Mouse (Mus musculus): ENCODE measurements around the gene Hist1h3b. TPM values are rescaled to one million over a fixed set of nuclear protein-coding genes. Genes with fewer than 3 reads are reported as not detected.
"Not testable (repeated sequence)": the region's sequence is repeated elsewhere in the genome, so short reads cannot be mapped to it uniquely, and the experiment has no call there.

Gene Hist1h3b
- polyA plus RNA-seq, 1 experiment from 2014 or later = 14.4 TPM

- H3K36me3 ChIP-seq (ENCODE audit: control insufficient read depth, insufficient read depth) = no peaks in the 10 kb centered on the region
- no peaks in the 10 kb centered on the region for H3K9me3 ChIP-seq (replicated peaks; ENCODE audit: control insufficient read depth, low read length)
- 23% methylated on average over 5 of the region's 5 CpGs for WGBS (ENCODE audit: insufficient replicate concordance)
- H3K27ac ChIP-seq (ENCODE audit: low read length) = no peak overlapping the region
- no peak overlapping the region for H3K4me3 ChIP-seq (ENCODE audit: low read depth, low read length)
- H3K4me1 ChIP-seq (ENCODE audit: control insufficient read depth, low read depth, low read length) = peaks cover under 1% of the 10 kb centered on the region; the same call in 1 of the 2 replicates
- no peak for ATAC-seq (ENCODE audit: low read depth)
- no peaks in the 10 kb centered on the region for H3K27me3 ChIP-seq (ENCODE audit: control insufficient read depth, insufficient read depth, low read depth, low read length)
- no peak overlapping the region for H3K9ac ChIP-seq (ENCODE audit: low read depth, low read length)
- no peak overlapping the region for H3K4me2 ChIP-seq (ENCODE audit: low read depth, low read length)
Measured at GRCm38 (mm10) chr13:23716261-23717042, 35.6 kb upstream of the Hist1h3b start.

- Histone ChIP-seq H3K27ac (ENCODE audit: low read length) (no peak overlapping the region), H3K9ac (ENCODE audit: low read depth, low read length) (no peak overlapping the region), H3K4me2 (ENCODE audit: low read depth, low read length) (no peak overlapping the region), H3K4me3 (ENCODE audit: low read depth, low read length) (no peak overlapping the region), H3K4me1 (ENCODE audit: control insufficient read depth, low read depth, low read length) (no peaks in the 10 kb centered on the region), H3K36me3 (ENCODE audit: control insufficient read depth, insufficient read depth) (no peaks in the 10 kb centered on the region), H3K9me3 (replicated peaks; ENCODE audit: control insufficient read depth, low read length) (no peaks in the 10 kb centered on the region), H3K27me3 (ENCODE audit: control insufficient read depth, insufficient read depth, low read depth, low read length) (no peaks in the 10 kb centered on the region)
- WGBS (ENCODE audit: insufficient replicate concordance) = 46% methylated on average over 11 of the region's 11 CpGs
- ATAC-seq (ENCODE audit: low read depth) = no peak
Measured at GRCm38 (mm10) chr13:23717176-23717575, 34.9 kb upstream of the Hist1h3b start.

- not testable (repeated sequence) for H3K4me2 ChIP-seq (ENCODE audit: low read depth, low read length); H3K27me3 ChIP-seq (ENCODE audit: control insufficient read depth, insufficient read depth, low read depth, low read length); H3K36me3 ChIP-seq (ENCODE audit: control insufficient read depth, insufficient read depth); ATAC-seq (ENCODE audit: low read depth); H3K9me3 ChIP-seq (replicated peaks; ENCODE audit: control insufficient read depth, low read length); H3K4me1 ChIP-seq (ENCODE audit: control insufficient read depth, low read depth, low read length); H3K4me3 ChIP-seq (ENCODE audit: low read depth, low read length); H3K9ac ChIP-seq (ENCODE audit: low read depth, low read length)
- WGBS (ENCODE audit: insufficient replicate concordance) = 9% methylated on average over 2 of the region's 2 CpGs
- H3K27ac ChIP-seq (ENCODE audit: low read length) = 0 out of 2 replicates have a peak overlapping the region, but pooled peaks have one; percentile 9
Measured at GRCm38 (mm10) chr13:23717593-23718245, 34.3 kb upstream of the Hist1h3b start.

- Histone ChIP-seq H3K4me1 (ENCODE audit: control insufficient read depth, low read depth, low read length) (peaks cover 23% of the 10 kb centered on the region), H3K9me3 (replicated peaks; ENCODE audit: control insufficient read depth, low read length) (no peaks in the 10 kb centered on the region), H3K4me2 (ENCODE audit: low read depth, low read length) (no peak overlapping the region), H3K27ac (ENCODE audit: low read length) (no peak overlapping the region), H3K36me3 (ENCODE audit: control insufficient read depth, insufficient read depth) (no peaks in the 10 kb centered on the region), H3K9ac (ENCODE audit: low read depth, low read length) (no peak overlapping the region), H3K27me3 (ENCODE audit: control insufficient read depth, insufficient read depth, low read depth, low read length) (no peaks in the 10 kb centered on the region), H3K4me3 (ENCODE audit: low read depth, low read length) (no peak overlapping the region)
- WGBS (ENCODE audit: insufficient replicate concordance) = 53% methylated on average over 4 of the region's 4 CpGs
- ATAC-seq (ENCODE audit: low read depth) = 0 out of 2 replicates have a peak, but pooled peaks have one; percentile 35
Measured at GRCm38 (mm10) chr13:23724239-23724638, 27.8 kb upstream of the Hist1h3b start.

- Histone ChIP-seq H3K4me3 (ENCODE audit: low read depth, low read length) (no peak overlapping the region), H3K9ac (ENCODE audit: low read depth, low read length) (no peak overlapping the region), H3K27me3 (ENCODE audit: control insufficient read depth, insufficient read depth, low read depth, low read length) (no peaks in the 10 kb centered on the region), H3K4me2 (ENCODE audit: low read depth, low read length) (no peak overlapping the region), H3K36me3 (ENCODE audit: control insufficient read depth, insufficient read depth) (no peaks in the 10 kb centered on the region), H3K27ac (ENCODE audit: low read length) (no peak overlapping the region), H3K9me3 (replicated peaks; ENCODE audit: control insufficient read depth, low read length) (no peaks in the 10 kb centered on the region), H3K4me1 (ENCODE audit: control insufficient read depth, low read depth, low read length) (peaks cover 29% of the 10 kb centered on the region)
- WGBS (ENCODE audit: insufficient replicate concordance) = 40% methylated on average over 1 of the region's 1 CpGs
- ATAC-seq (ENCODE audit: low read depth) = no peak
Measured at GRCm38 (mm10) chr13:23725213-23725612, 26.9 kb upstream of the Hist1h3b start.

GRCm38 (mm10) chr13:23728472-23729191 is 23.4 kb upstream of the Hist1h3b start:
- no peak for ATAC-seq (ENCODE audit: low read depth)
- Histone ChIP-seq H3K9me3 (replicated peaks; ENCODE audit: control insufficient read depth, low read length) (no peaks in the 10 kb centered on the region), H3K36me3 (ENCODE audit: control insufficient read depth, insufficient read depth) (no peaks in the 10 kb centered on the region), H3K4me2 (ENCODE audit: low read depth, low read length) (peak overlapping the region; percentile 29; the same call in 1 of the 2 replicates), H3K4me3 (ENCODE audit: low read depth, low read length) (no peak overlapping the region), H3K27ac (ENCODE audit: low read length) (0 out of 2 replicates have a peak overlapping the region, but pooled peaks have one; percentile 29), H3K27me3 (ENCODE audit: control insufficient read depth, insufficient read depth, low read depth, low read length) (no peaks in the 10 kb centered on the region), H3K4me1 (ENCODE audit: control insufficient read depth, low read depth, low read length) (peaks cover 30% of the 10 kb centered on the region), H3K9ac (ENCODE audit: low read depth, low read length) (peak overlapping the region; percentile 26; the same call in 1 of the 2 replicates)
- 51% methylated on average over 18 of the region's 18 CpGs for WGBS (ENCODE audit: insufficient replicate concordance)

- 55% methylated on average over 9 of the region's 9 CpGs for WGBS (ENCODE audit: insufficient replicate concordance)
- Histone ChIP-seq H3K9ac (ENCODE audit: low read depth, low read length) (no peak overlapping the region), H3K4me2 (ENCODE audit: low read depth, low read length) (no peak overlapping the region), H3K4me1 (ENCODE audit: control insufficient read depth, low read depth, low read length) (peaks cover 28% of the 10 kb centered on the region), H3K4me3 (ENCODE audit: low read depth, low read length) (no peak overlapping the region), H3K9me3 (replicated peaks; ENCODE audit: control insufficient read depth, low read length) (no peaks in the 10 kb centered on the region), H3K27ac (ENCODE audit: low read length) (no peak overlapping the region), H3K27me3 (ENCODE audit: control insufficient read depth, insufficient read depth, low read depth, low read length) (no peaks in the 10 kb centered on the region), H3K36me3 (ENCODE audit: control insufficient read depth, insufficient read depth) (no peaks in the 10 kb centered on the region)
- no peak for ATAC-seq (ENCODE audit: low read depth)
Measured at GRCm38 (mm10) chr13:23729192-23729525, 22.9 kb upstream of the Hist1h3b start.

- no peaks in the 10 kb centered on the region for H3K36me3 ChIP-seq (ENCODE audit: control insufficient read depth, insufficient read depth)
- no peaks in the 10 kb centered on the region for H3K9me3 ChIP-seq (replicated peaks; ENCODE audit: control insufficient read depth, low read length)
- no peaks in the 10 kb centered on the region for H3K27me3 ChIP-seq (ENCODE audit: control insufficient read depth, insufficient read depth, low read depth, low read length)
- no peak for ATAC-seq (ENCODE audit: low read depth)
- H3K27ac ChIP-seq (ENCODE audit: low read length) = no peak overlapping the region
- no peak overlapping the region for H3K9ac ChIP-seq (ENCODE audit: low read depth, low read length)
- no peak overlapping the region for H3K4me2 ChIP-seq (ENCODE audit: low read depth, low read length)
- no peak overlapping the region for H3K4me3 ChIP-seq (ENCODE audit: low read depth, low read length)
- WGBS (ENCODE audit: insufficient replicate concordance) = 82% methylated on average over 5 of the region's 5 CpGs
- H3K4me1 ChIP-seq (ENCODE audit: control insufficient read depth, low read depth, low read length) = peaks cover 22% of the 10 kb centered on the region
Measured at GRCm38 (mm10) chr13:23729706-23730105, 22.4 kb upstream of the Hist1h3b start.
